Mouse (Mus musculus) embryonic facial prominence, embryonic 11.5 days (tissue): ENCODE measurements around the gene Emilin2. TPM values are rescaled to one million over a fixed set of nuclear protein-coding genes. Genes with fewer than 3 reads are reported as not detected.

Experiments
- ATAC-seq: fragments of 200-750 bp; cut with Nextera tagmentation; replicated peaks from 2 replicates; pipeline ENCODE4 v1.8.0; 2017; ENCODE audit warnings: low read depth; ENCODE audit not compliant: insufficient number of reproducible peaks, low FRiP score, low TSS enrichment
- DNase-seq: peaks from one replicate; pipeline ENCODE4 v3.0.0-alpha.2; 2015; ENCODE audit warnings: low spot score
- H3K27ac ChIP-seq: fragments of 300-500 bp; sonication (generic); replicated peaks from 2 replicates; pipeline ENCODE4 v1.5.1; 2014; ENCODE audit warnings: mild to moderate bottlenecking, low read depth, low read length, control low read depth
- H3K27me3 ChIP-seq: fragments of 300-500 bp; sonication (generic); 2 replicates; pipeline ENCODE4 v1.6.1; 2014; ENCODE audit warnings: mild to moderate bottlenecking, low read length, moderate library complexity, mixed read lengths; ENCODE audit not compliant: control insufficient read depth, insufficient read depth
- H3K36me3 ChIP-seq: fragments of 300-500 bp; sonication (generic); replicated peaks from 2 replicates; pipeline ENCODE4 v1.6.1; 2014; ENCODE audit warnings: low read depth, mild to moderate bottlenecking, low read length, moderate library complexity, mixed read lengths; ENCODE audit not compliant: control insufficient read depth, insufficient read depth
- H3K4me1 ChIP-seq: fragments of 300-500 bp; sonication (generic); 2 replicates; pipeline ENCODE4 v1.6.1; 2014; ENCODE audit warnings: low read length, mixed read lengths; ENCODE audit not compliant: control insufficient read depth, insufficient read depth
- H3K4me2 ChIP-seq: fragments of 300-500 bp; sonication (generic); 2 replicates; pipeline ENCODE4 v1.6.1; 2014; ENCODE audit warnings: low read depth, mild to moderate bottlenecking, control low read depth, low read length, moderate library complexity
- H3K4me3 ChIP-seq: fragments of 300-500 bp; sonication (generic); 2 replicates; pipeline ENCODE4 v1.5.1; 2014; ENCODE audit warnings: low read depth, low read length, control low read depth
- H3K9ac ChIP-seq: fragments of 300-500 bp; sonication (generic); replicated peaks from 2 replicates; pipeline ENCODE4 v1.6.1; 2014; ENCODE audit warnings: mild to moderate bottlenecking, control low read depth, low read length
- H3K9me3 ChIP-seq: fragments of 300-500 bp; sonication (generic); replicated peaks from 2 replicates; pipeline ENCODE4 v1.6.1; 2016; ENCODE audit warnings: mild to moderate bottlenecking, low read length, inconsistent platforms, mixed read lengths; ENCODE audit not compliant: control insufficient read depth
- WGBS: fragments of 180-500 bp; shearing (Covaris S2); extraction: QIAGEN DNeasy Blood & Tissue Kit; methylation state at CpG from one replicate; pipeline ENCODE4 v1.1.7; 2014; 5-methylcytosine and 5-hydroxymethylcytosine counted together
- polyA plus RNA-seq: library from polyadenylated mRNA; unstranded; fragments of >200 nt; fragmentation: Nextera tagmentation; extraction: Ambion mirVana; gene quantifications from 2 replicates; pipeline ENCODE4 v1.2.1, GENCODE M21; 2014

Gene Emilin2
- polyA plus RNA-seq, 1 experiment from 2014 or later: 16.9 TPM

- DNase-seq (no peak), ATAC-seq (no peak)
- Histone ChIP-seq H3K27me3 (no peaks in the 10 kb centered on the region), H3K27ac (no peak overlapping the region), H3K9me3 (no peaks in the 10 kb centered on the region), H3K4me2 (no peak overlapping the region), H3K4me1 (peaks cover 2% of the 10 kb centered on the region), H3K4me3 (no peak overlapping the region), H3K9ac (no peak overlapping the region), H3K36me3 (no peaks in the 10 kb centered on the region)
- 94% methylated on average over 7 of the region's 7 CpGs for WGBS
Measured at GRCm38 (mm10) chr17:71287586-71287985, 24.2 kb downstream of the Emilin2 start.

DNA sequence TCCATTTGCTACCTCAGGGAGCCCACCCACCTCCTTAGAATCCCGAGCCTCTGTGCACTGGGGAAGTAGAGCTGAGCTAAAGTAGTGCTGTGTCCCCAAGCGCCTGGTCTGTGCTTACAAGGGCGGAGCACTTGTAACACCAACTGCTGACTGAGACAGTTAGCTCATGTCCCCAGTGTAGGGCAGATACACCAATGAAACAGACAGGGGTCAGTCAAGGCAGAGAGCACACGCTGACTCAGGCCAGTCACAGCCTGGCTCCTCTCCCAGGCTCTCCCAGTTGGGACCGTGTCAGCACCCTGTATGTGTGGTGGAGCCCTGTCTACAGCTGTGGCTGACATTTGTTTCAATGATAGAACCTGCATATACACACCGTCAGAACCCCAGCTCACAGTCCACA, 25.8 kb downstream of the Emilin2 start:
- Histone ChIP-seq H3K4me2 (no peak overlapping the region), H3K9me3 (no peaks in the 10 kb centered on the region), H3K27me3 (no peaks in the 10 kb centered on the region), H3K27ac (no peak overlapping the region), H3K4me1 (peaks cover 2% of the 10 kb centered on the region), H3K4me3 (no peak overlapping the region), H3K9ac (no peak overlapping the region), H3K36me3 (no peaks in the 10 kb centered on the region)
- DNase-seq (no peak), ATAC-seq (no peak)
- 72% methylated on average over 6 of the region's 6 CpGs for whole genome bisulfite sequencing

GRCm38 (mm10) chr17:71284890-71285289, 26.9 kb downstream of the Emilin2 start:
- no peak overlapping the region for H3K27ac ChIP-seq
- DNase-seq: no peak
- 59% methylated on average over 6 of the region's 6 CpGs for WGBS

DNA sequence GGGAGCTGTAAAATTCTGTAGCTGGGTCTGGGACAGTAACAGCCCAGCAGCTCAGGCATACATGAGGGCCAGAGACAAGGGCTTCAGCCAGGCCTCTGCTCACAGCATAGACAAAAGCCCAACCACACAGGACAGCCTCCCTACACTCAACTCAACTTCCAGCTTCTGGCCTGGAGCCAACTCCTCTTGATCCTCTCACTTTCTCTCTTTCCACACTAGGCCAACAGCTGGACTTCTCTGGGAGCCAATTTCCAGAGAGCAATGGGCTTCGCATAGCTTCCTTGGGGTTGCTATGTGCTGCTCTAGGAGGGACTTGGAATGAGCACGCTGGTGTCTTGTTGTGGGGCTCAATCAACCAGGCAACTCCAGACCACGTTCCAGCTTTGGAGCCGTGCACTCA, 28.5 kb downstream of the Emilin2 start:
- no peak overlapping the region for H3K4me3 ChIP-seq
- ATAC-seq: no peak
- DNase-seq: no peak
- no peak overlapping the region for H3K4me2 ChIP-seq
- H3K9me3 ChIP-seq: no peaks in the 10 kb centered on the region
- peaks cover 2% of the 10 kb centered on the region for H3K4me1 ChIP-seq
- H3K27me3 ChIP-seq: no peaks in the 10 kb centered on the region
- WGBS: 89% methylated on average over 4 of the region's 4 CpGs
- H3K27ac ChIP-seq: no peak overlapping the region
- H3K9ac ChIP-seq: no peak overlapping the region
- no peaks in the 10 kb centered on the region for H3K36me3 ChIP-seq

More at GRCm38 (mm10) chr17:71284890-71285289, 26.9 kb downstream of the Emilin2 start:
- H3K9ac ChIP-seq: no peak overlapping the region
- H3K9me3 ChIP-seq: no peaks in the 10 kb centered on the region
- no peaks in the 10 kb centered on the region for H3K36me3 ChIP-seq
- no peak overlapping the region for H3K4me3 ChIP-seq
- no peak for ATAC-seq
- H3K4me1 ChIP-seq: peaks cover 2% of the 10 kb centered on the region
- no peaks in the 10 kb centered on the region for H3K27me3 ChIP-seq
- H3K4me2 ChIP-seq: no peak overlapping the region

DNA sequence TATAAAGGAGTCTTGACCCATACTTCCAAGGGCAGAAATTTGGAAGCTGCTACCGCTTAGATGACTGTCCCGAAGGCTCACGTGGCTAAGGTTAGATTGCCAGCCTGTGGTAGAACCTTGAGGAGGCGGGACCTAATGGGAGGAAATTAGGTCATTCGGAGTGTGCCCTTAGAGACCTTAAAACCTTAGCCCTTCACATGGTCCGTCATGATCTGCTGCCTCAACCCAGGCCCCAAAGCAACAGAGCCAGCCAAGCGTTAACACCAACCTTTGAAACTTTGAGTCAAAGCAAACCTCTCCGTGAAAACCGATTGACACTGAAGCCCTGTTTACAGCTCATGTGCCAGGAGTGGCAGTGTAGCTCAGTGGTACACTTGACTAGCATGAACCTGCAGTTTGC, 29.1 kb downstream of the Emilin2 start:
- Histone ChIP-seq H3K27ac (no peak overlapping the region), H3K9me3 (no peaks in the 10 kb centered on the region), H3K27me3 (no peaks in the 10 kb centered on the region), H3K36me3 (no peaks in the 10 kb centered on the region), H3K4me2 (no peak overlapping the region), H3K9ac (no peak overlapping the region), H3K4me3 (no peak overlapping the region), H3K4me1 (peaks cover 2% of the 10 kb centered on the region)
- ATAC-seq (no peak), DNase-seq (no peak)
- WGBS: 91% methylated on average over 9 of the region's 9 CpGs

DNA sequence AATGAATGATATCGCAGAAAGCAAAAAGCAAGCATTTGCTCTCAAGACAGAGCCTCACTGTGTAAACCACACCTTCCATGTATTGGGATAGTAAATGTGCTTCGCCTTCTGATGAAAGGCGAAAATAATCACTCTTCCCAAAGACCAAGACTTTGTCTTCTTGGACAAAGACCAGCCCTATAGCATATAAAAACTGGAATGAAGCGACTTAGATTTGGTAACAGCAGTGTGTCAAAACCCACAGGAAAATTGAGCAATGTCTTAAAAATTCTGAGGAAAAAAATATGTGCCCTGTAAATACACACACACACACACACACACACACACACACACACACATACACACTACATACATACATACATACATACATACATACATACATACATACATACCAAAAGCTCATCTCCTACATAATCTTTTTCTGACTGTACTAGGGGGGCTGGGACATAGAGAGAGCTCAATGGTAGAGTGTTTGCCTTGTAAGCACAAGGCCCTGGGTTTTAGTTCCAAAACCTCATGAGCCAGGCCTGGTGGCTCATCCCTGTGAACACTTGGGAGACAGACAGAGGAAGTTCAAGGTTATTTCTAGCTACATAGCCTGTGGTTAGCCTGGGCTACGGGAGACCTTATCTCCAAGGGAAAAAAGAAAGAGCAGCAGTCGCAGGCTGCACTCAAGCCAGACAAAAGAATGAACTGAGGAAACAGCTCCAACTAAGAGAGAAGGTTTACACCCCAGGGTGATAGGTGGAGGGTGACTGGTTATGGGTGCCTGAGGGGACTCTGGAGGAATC, 33.9 kb downstream of the Emilin2 start:
- no peak for ATAC-seq
- 88% methylated on average over 6 of the region's 6 CpGs for WGBS

DNA sequence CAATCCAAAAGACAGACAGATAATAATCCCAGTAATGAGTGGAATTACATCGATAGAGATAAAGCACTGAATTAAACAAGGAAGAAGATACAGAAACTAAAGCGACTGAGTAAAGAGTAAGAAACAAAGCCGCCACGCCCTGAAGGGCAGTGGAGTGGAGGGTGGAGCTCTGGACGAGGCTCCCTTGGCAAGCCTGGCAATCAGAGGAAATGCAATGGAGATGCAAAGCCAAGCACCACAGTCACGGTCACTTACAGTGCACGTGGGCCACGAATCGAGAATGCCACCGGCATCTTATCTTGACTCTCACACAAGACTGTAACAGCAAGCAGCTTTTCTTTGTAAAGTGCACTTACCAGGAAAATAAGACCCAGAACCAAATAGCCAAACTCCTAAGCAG, 35.0 kb downstream of the Emilin2 start:
- 89% methylated on average over 10 of the region's 10 CpGs for WGBS
- ATAC-seq (no peak), DNase-seq (no peak)
- no peak overlapping the region for H3K4me3 ChIP-seq
- peaks cover 5% of the 10 kb centered on the region; the same call in 1 of the 2 replicates for H3K36me3 ChIP-seq
- no peak overlapping the region for H3K4me2 ChIP-seq
- no peak overlapping the region for H3K27ac ChIP-seq
- no peaks in the 10 kb centered on the region for H3K9me3 ChIP-seq
- no peaks in the 10 kb centered on the region for H3K27me3 ChIP-seq
- no peak overlapping the region for H3K9ac ChIP-seq
- no peaks in the 10 kb centered on the region for H3K4me1 ChIP-seq

More for the DNA sequence above, 33.9 kb downstream of the Emilin2 start:
- no peak overlapping the region for H3K27ac ChIP-seq
- no peak overlapping the region for H3K4me2 ChIP-seq
- no peaks in the 10 kb centered on the region for H3K9me3 ChIP-seq
- H3K9ac ChIP-seq: no peak overlapping the region
- no peaks in the 10 kb centered on the region for H3K4me1 ChIP-seq
- DNase-seq: no peak
- no peak overlapping the region for H3K4me3 ChIP-seq
- H3K36me3 ChIP-seq: 0 out of 2 replicates have a peak, but pooled peaks cover 5% of the 10 kb centered on the region
- no peaks in the 10 kb centered on the region for H3K27me3 ChIP-seq

- Histone ChIP-seq H3K4me1 (no peaks in the 10 kb centered on the region), H3K27ac (no peak overlapping the region), H3K4me3 (no peak overlapping the region), H3K36me3 (peaks cover 5% of the 10 kb centered on the region; the same call in 1 of the 2 replicates), H3K9me3 (no peaks in the 10 kb centered on the region), H3K27me3 (no peaks in the 10 kb centered on the region), H3K4me2 (no peak overlapping the region), H3K9ac (no peak overlapping the region)
- ATAC-seq (no peak), DNase-seq (no peak)
- 99% methylated on average over 12 of the region's 12 CpGs for WGBS
Measured at GRCm38 (mm10) chr17:71273901-71274300, 37.9 kb downstream of the Emilin2 start.
